Mouse (Mus musculus): ENCODE data around the gene Kdm2a. TPM values are rescaled to one million over a fixed set of nuclear protein-coding genes. Genes with fewer than 3 reads are reported as not detected.
A peak's percentile ranks its signal among the peaks of the same experiment; 100 is the strongest.

Kdm2a gene
- polyA plus RNA-seq, 1 experiment from 2014 or later, result 55.0 TPM

- Histone ChIP-seq H3K9ac (no peak overlapping the region), H3K27me3 (no peaks in the 10 kb centered on the region), H3K9me3 (replicated peaks) (no peaks in the 10 kb centered on the region), H3K4me3 (replicated peaks) (no peak overlapping the region), H3K27ac (replicated peaks) (no peak overlapping the region), H3K36me3 (no peaks in the 10 kb centered on the region), H3K4me1 (no peaks in the 10 kb centered on the region), H3K4me2 (replicated peaks) (no peak overlapping the region)
- 80% methylated on average over 1 of the region's 1 CpGs for WGBS
- no peak for ATAC-seq (ENCODE audit: insufficient number of reproducible peaks, low FRiP score, low TSS enrichment, low read depth)
These were observed 16.5 kb upstream of the Kdm2a start for GRCm38 (mm10) chr19:4414631-4415030.

GRCm38 (mm10) chr19:4409062-4409461, 11.0 kb upstream of the Kdm2a start:
- no peak for ATAC-seq (ENCODE audit: insufficient number of reproducible peaks, low FRiP score, low TSS enrichment, low read depth)
- Histone ChIP-seq H3K4me1 (no peaks in the 10 kb centered on the region), H3K36me3 (no peaks in the 10 kb centered on the region), H3K4me3 (replicated peaks) (no peak overlapping the region), H3K9ac (no peak overlapping the region), H3K27me3 (no peaks in the 10 kb centered on the region), H3K4me2 (replicated peaks) (no peak overlapping the region), H3K27ac (replicated peaks) (no peak overlapping the region), H3K9me3 (replicated peaks) (no peaks in the 10 kb centered on the region)
- WGBS, result 51% methylated on average over 2 of the region's 2 CpGs

GRCm38 (mm10) chr19:4404840-4405239, 6.8 kb upstream of the Kdm2a start:
- no peak overlapping the region for H3K27ac ChIP-seq (replicated peaks)
- no peaks in the 10 kb centered on the region for H3K9me3 ChIP-seq (replicated peaks)
- ATAC-seq (ENCODE audit: insufficient number of reproducible peaks, low FRiP score, low TSS enrichment, low read depth), result no peak
- no peaks in the 10 kb centered on the region for H3K27me3 ChIP-seq
- H3K9ac ChIP-seq, result no peak overlapping the region
- no peaks in the 10 kb centered on the region for H3K36me3 ChIP-seq
- no peaks in the 10 kb centered on the region for H3K4me1 ChIP-seq
- no peak overlapping the region for H3K4me2 ChIP-seq (replicated peaks)
- WGBS, result 92% methylated on average over 2 of the region's 2 CpGs
- H3K4me3 ChIP-seq (replicated peaks), result no peak overlapping the region

- ATAC-seq (ENCODE audit: insufficient number of reproducible peaks, low FRiP score, low TSS enrichment, low read depth), result no peak
- peaks cover 17% of the 10 kb centered on the region for H3K4me1 ChIP-seq
- H3K27me3 ChIP-seq, result no peaks in the 10 kb centered on the region
- no peaks in the 10 kb centered on the region for H3K9me3 ChIP-seq (replicated peaks)
- no peaks in the 10 kb centered on the region for H3K36me3 ChIP-seq
- WGBS, result 69% methylated on average over 4 of the region's 4 CpGs
- H3K9ac ChIP-seq, result no peak overlapping the region
- H3K27ac ChIP-seq (replicated peaks), result no peak overlapping the region; the same call in 1 of the 2 replicates
- no peak overlapping the region; the same call in 1 of the 2 replicates for H3K4me2 ChIP-seq (replicated peaks)
- no peak overlapping the region; the same call in 1 of the 2 replicates for H3K4me3 ChIP-seq (replicated peaks)
These were observed 874 bp upstream of the Kdm2a start for GRCm38 (mm10) chr19:4398959-4399358.

- H3K27me3 ChIP-seq, result no peaks in the 10 kb centered on the region
- H3K9me3 ChIP-seq (replicated peaks), result no peaks in the 10 kb centered on the region
- 29% methylated on average over 8 of the region's 8 CpGs for WGBS
- H3K9ac ChIP-seq, result peak overlapping the region; percentile 62
- H3K4me3 ChIP-seq (replicated peaks), result peak overlapping the region; percentile 99
- peaks cover 18% of the 10 kb centered on the region for H3K4me1 ChIP-seq
- H3K4me2 ChIP-seq (replicated peaks), result peak overlapping the region; percentile 70
- no peak for ATAC-seq (ENCODE audit: insufficient number of reproducible peaks, low FRiP score, low TSS enrichment, low read depth)
- no peaks in the 10 kb centered on the region for H3K36me3 ChIP-seq
- H3K27ac ChIP-seq (replicated peaks), result peak overlapping the region; percentile 90
These were observed 504 bp upstream of the Kdm2a start for GRCm38 (mm10) chr19:4398630-4398948.

GRCm38 (mm10) chr19:4396998-4397797, 887 bp downstream of the Kdm2a start:
- H3K4me2 ChIP-seq (replicated peaks), result peak overlapping the region; percentile 70
- H3K36me3 ChIP-seq, result no peaks in the 10 kb centered on the region
- no peaks in the 10 kb centered on the region for H3K27me3 ChIP-seq
- peak overlapping the region; percentile 99 for H3K4me3 ChIP-seq (replicated peaks)
- ATAC-seq (ENCODE audit: insufficient number of reproducible peaks, low FRiP score, low TSS enrichment, low read depth), result peak; percentile 96
- H3K9me3 ChIP-seq (replicated peaks), result no peaks in the 10 kb centered on the region
- H3K9ac ChIP-seq, result peak overlapping the region; percentile 100
- H3K27ac ChIP-seq (replicated peaks), result peak overlapping the region; percentile 97
- WGBS, result under 1% methylated on average over 74 of the region's 90 CpGs
- peaks cover 28% of the 10 kb centered on the region for H3K4me1 ChIP-seq

GRCm38 (mm10) chr19:4396081-4396997, 1.7 kb downstream of the Kdm2a start:
- Histone ChIP-seq H3K27ac (replicated peaks) (peak overlapping the region; percentile 97), H3K9me3 (replicated peaks) (no peaks in the 10 kb centered on the region), H3K36me3 (no peaks in the 10 kb centered on the region), H3K4me1 (peaks cover 28% of the 10 kb centered on the region), H3K27me3 (no peaks in the 10 kb centered on the region), H3K9ac (peak overlapping the region; percentile 100), H3K4me2 (replicated peaks) (peak overlapping the region; percentile 68), H3K4me3 (replicated peaks) (peak overlapping the region; percentile 99)
- under 1% methylated on average over 80 of the region's 80 CpGs for WGBS
- ATAC-seq (ENCODE audit: insufficient number of reproducible peaks, low FRiP score, low TSS enrichment, low read depth), result peak; percentile 18

- Histone ChIP-seq H3K4me1 (no peaks in the 10 kb centered on the region), H3K4me2 (replicated peaks) (no peak overlapping the region), H3K4me3 (replicated peaks) (no peak overlapping the region), H3K27ac (replicated peaks) (no peak overlapping the region), H3K9ac (no peak overlapping the region), H3K27me3 (no peaks in the 10 kb centered on the region), H3K9me3 (replicated peaks) (no peaks in the 10 kb centered on the region), H3K36me3 (peaks cover 32% of the 10 kb centered on the region)
- ATAC-seq (ENCODE audit: insufficient number of reproducible peaks, low FRiP score, low TSS enrichment, low read depth), result no peak
These were observed 10.8 kb downstream of the Kdm2a start for GRCm38 (mm10) chr19:4387276-4387675.

- 83% methylated on average over 4 of the region's 4 CpGs for WGBS
- peaks cover 31% of the 10 kb centered on the region for H3K36me3 ChIP-seq
- no peaks in the 10 kb centered on the region for H3K27me3 ChIP-seq
- ATAC-seq (ENCODE audit: insufficient number of reproducible peaks, low FRiP score, low TSS enrichment, low read depth), result no peak
- H3K4me1 ChIP-seq, result no peaks in the 10 kb centered on the region
- no peak overlapping the region for H3K4me3 ChIP-seq (replicated peaks)
- H3K4me2 ChIP-seq (replicated peaks), result no peak overlapping the region
- no peak overlapping the region for H3K9ac ChIP-seq
- H3K9me3 ChIP-seq (replicated peaks), result no peaks in the 10 kb centered on the region
- H3K27ac ChIP-seq (replicated peaks), result no peak overlapping the region
These were observed 13.1 kb downstream of the Kdm2a start for GRCm38 (mm10) chr19:4385026-4385425.

- H3K4me3 ChIP-seq (replicated peaks), result no peak overlapping the region
- ATAC-seq (ENCODE audit: insufficient number of reproducible peaks, low FRiP score, low TSS enrichment, low read depth), result no peak
These were observed 13.8 kb downstream of the Kdm2a start for GRCm38 (mm10) chr19:4384322-4384721.

GRCm38 (mm10) chr19:4383306-4383705, 14.8 kb downstream of the Kdm2a start:
- H3K27ac ChIP-seq (replicated peaks), result no peak overlapping the region
- no peaks in the 10 kb centered on the region for H3K9me3 ChIP-seq (replicated peaks)
- no peak overlapping the region for H3K9ac ChIP-seq
- H3K4me2 ChIP-seq (replicated peaks), result no peak overlapping the region
- H3K36me3 ChIP-seq, result peaks cover 31% of the 10 kb centered on the region
- H3K4me3 ChIP-seq (replicated peaks), result no peak overlapping the region
- no peaks in the 10 kb centered on the region for H3K27me3 ChIP-seq
- H3K4me1 ChIP-seq, result no peaks in the 10 kb centered on the region
- ATAC-seq (ENCODE audit: insufficient number of reproducible peaks, low FRiP score, low TSS enrichment, low read depth), result no peak

More at GRCm38 (mm10) chr19:4384322-4384721, 13.8 kb downstream of the Kdm2a start:
- Histone ChIP-seq H3K27me3 (no peaks in the 10 kb centered on the region), H3K36me3 (peaks cover 34% of the 10 kb centered on the region), H3K9me3 (replicated peaks) (no peaks in the 10 kb centered on the region), H3K9ac (no peak overlapping the region), H3K4me2 (replicated peaks) (no peak overlapping the region), H3K27ac (replicated peaks) (no peak overlapping the region), H3K4me1 (no peaks in the 10 kb centered on the region)
- WGBS, result 31% methylated on average over 1 of the region's 1 CpGs

Measured in embryonic facial prominence, embryonic 15.5 days (tissue).